Mouse (Mus musculus) heart, adult 2 months (tissue): Measurements from ENCODE around the gene Acox1. TPM values are rescaled to one million over a fixed set of nuclear protein-coding genes. Genes with fewer than 3 reads are reported as not detected.
A peak's percentile ranks its signal among the peaks of the same experiment; 100 is the strongest.

Experiments
- DNase-seq, 2 experiments: peaks; one replicate each; pipeline ENCODE4 v3.0.0; 2021
- H3K27ac ChIP-seq: fragments of 200-600 bp; 2 replicates; pipeline ENCODE4 v1.8.1; 2022
- H3K27me3 ChIP-seq: fragments of 200-500 bp; 2 replicates; pipeline ENCODE4 v1.6.1; 2012; ENCODE audit warnings: mild to moderate bottlenecking, low read length, inconsistent platforms, mixed read lengths; ENCODE audit not compliant: control insufficient read depth, insufficient read depth
- H3K36me3 ChIP-seq: fragments of 200-500 bp; 2 replicates; pipeline ENCODE4 v1.6.1; 2012; ENCODE audit warnings: low read length, inconsistent platforms; ENCODE audit not compliant: control insufficient read depth, insufficient read depth
- H3K4me1 ChIP-seq: fragments of 200-500 bp; 2 replicates; pipeline ENCODE4 v1.6.1; 2011; ENCODE audit warnings: low read length; ENCODE audit not compliant: control insufficient read depth, insufficient read depth
- H3K4me3 ChIP-seq: fragments of 200-600 bp; 2 replicates; pipeline ENCODE4 v1.8.1; 2022
- H3K79me2 ChIP-seq: fragments of 200-500 bp; replicated peaks from 2 replicates; pipeline ENCODE4 v1.6.1; 2012; ENCODE audit warnings: mild to moderate bottlenecking, inconsistent platforms, low read length, moderate library complexity, mixed read lengths; ENCODE audit not compliant: control insufficient read depth, insufficient read depth
- H3K9ac ChIP-seq: fragments of 200-500 bp; 2 replicates; pipeline ENCODE4 v1.6.1; 2012; ENCODE audit warnings: low read depth, mild to moderate bottlenecking, control low read depth, inconsistent platforms, low read length, mixed read lengths
- CTCF ChIP-seq: fragments of 200-600 bp; IDR thresholded peaks from 2 replicates; pipeline ENCODE4 v1.8.1; 2022; ENCODE audit warnings: antibody characterized with exemption, mild to moderate bottlenecking, moderate library complexity
- EP300 ChIP-seq: fragments of 200-500 bp; IDR thresholded peaks from 2 replicates; pipeline ENCODE4 v1.6.1; 2011; ENCODE audit warnings: low read depth, low read length, control low read depth; ENCODE audit not compliant: insufficient read depth
- POLR2A ChIP-seq: fragments of 200-500 bp; IDR thresholded peaks from 2 replicates; pipeline ENCODE4 v1.6.1; 2011; ENCODE audit warnings: mild to moderate bottlenecking, low read depth, low read length, control low read depth; ENCODE audit not compliant: insufficient read depth
- WGBS: fragments of 180-500 bp; shearing (Covaris S2); methylation state at CpG from one replicate; pipeline ENCODE4 v1.1.7; 2018; 5-methylcytosine and 5-hydroxymethylcytosine counted together
- intact Hi-C: fragments of 180-260 bp; cut with DNase I; formaldehyde crosslinking; loops from one replicate; pipeline ENCODE4 v1.15.1; 2025
- polyA plus RNA-seq: library from polyadenylated mRNA; depleted of rRNA; stranded (reverse); fragments of >200 nt; gene quantifications from 2 replicates; pipeline ENCODE4 v1.2.3, GENCODE M21; 2012
- total RNA-seq, 2 experiments: library from RNA; stranded (reverse); gene quantifications; 2 replicates each; pipeline ENCODE4 v1.2.3; 2021

Acox1 gene
- total and polyA plus RNA-seq, 3 experiments, result 134 to 195 (median 159) TPM

GRCm38 (mm10) chr11:116196866-116197583 lies 1.8 kb downstream of the Acox1 start:
- no peak overlapping the region for H3K4me3 ChIP-seq
- H3K27ac ChIP-seq, result no peak overlapping the region
- H3K36me3 ChIP-seq, result peaks cover 35% of the 10 kb centered on the region
- peaks cover 7% of the 10 kb centered on the region for H3K4me1 ChIP-seq
- no peak for DNase-seq
- H3K27me3 ChIP-seq, result no peaks in the 10 kb centered on the region
- peaks cover 3% of the 10 kb centered on the region for H3K79me2 ChIP-seq
- WGBS, result 94% methylated on average over 18 of the region's 18 CpGs
- TF ChIP-seq EP300 (no peak), POLR2A (no peak), CTCF (no peak)
- intact Hi-C loops, result no loop called here
- no peak overlapping the region for H3K9ac ChIP-seq

- H3K79me2 ChIP-seq, result peaks cover 4% of the 10 kb centered on the region
- no peak overlapping the region for H3K9ac ChIP-seq
- DNase-seq, result no peak
- no peaks in the 10 kb centered on the region for H3K27me3 ChIP-seq
- H3K4me1 ChIP-seq, result peaks cover 7% of the 10 kb centered on the region
- H3K27ac ChIP-seq, result no peak overlapping the region
- intact Hi-C loops, result no loop called here
- TF ChIP-seq POLR2A (no peak), CTCF (no peak), EP300 (no peak)
- 79% methylated on average over 3 of the region's 3 CpGs for WGBS
- H3K36me3 ChIP-seq, result peaks cover 35% of the 10 kb centered on the region
- no peak overlapping the region for H3K4me3 ChIP-seq
These were observed 2.5 kb downstream of the Acox1 start for GRCm38 (mm10) chr11:116196336-116196735.

GRCm38 (mm10) chr11:116195252-116195651 lies 3.6 kb downstream of the Acox1 start:
- peaks cover 35% of the 10 kb centered on the region for H3K36me3 ChIP-seq
- TF ChIP-seq POLR2A (no peak), EP300 (no peak), CTCF (peak; percentile 52)
- peaks cover 7% of the 10 kb centered on the region for H3K4me1 ChIP-seq
- no peaks in the 10 kb centered on the region for H3K27me3 ChIP-seq
- no peak overlapping the region; the same call in 1 of the 2 replicates for H3K9ac ChIP-seq
- H3K4me3 ChIP-seq, result no peak overlapping the region
- peak overlapping the region; percentile 49 for H3K27ac ChIP-seq
- intact Hi-C loops, result no loop called here
- no peak for DNase-seq
- 22% methylated on average over 5 of the region's 5 CpGs for whole genome bisulfite sequencing
- peaks cover 7% of the 10 kb centered on the region for H3K79me2 ChIP-seq

GRCm38 (mm10) chr11:116194619-116195018 lies 4.2 kb downstream of the Acox1 start:
- WGBS, result 77% methylated on average over 8 of the region's 8 CpGs
- TF ChIP-seq CTCF (no peak), EP300 (no peak), POLR2A (no peak)
- Histone ChIP-seq H3K4me3 (no peak overlapping the region), H3K79me2 (peaks cover 8% of the 10 kb centered on the region), H3K36me3 (peaks cover 35% of the 10 kb centered on the region), H3K4me1 (peaks cover 6% of the 10 kb centered on the region), H3K27ac (no peak overlapping the region), H3K9ac (no peak overlapping the region), H3K27me3 (no peaks in the 10 kb centered on the region)
- DNase-seq, result no peak
- intact Hi-C loops, result no loop called here

GRCm38 (mm10) chr11:116187226-116187930 lies 11.5 kb downstream of the Acox1 start:
- Histone ChIP-seq H3K27me3 (no peaks in the 10 kb centered on the region), H3K79me2 (peaks cover 10% of the 10 kb centered on the region), H3K27ac (no peak overlapping the region), H3K4me3 (no peak overlapping the region), H3K9ac (no peak overlapping the region), H3K36me3 (peaks cover 13% of the 10 kb centered on the region), H3K4me1 (peaks cover 12% of the 10 kb centered on the region)
- no peak for DNase-seq
- intact Hi-C loops, result no loop called here
- no peak for TF ChIP-seq EP300
- TF ChIP-seq POLR2A, result no peak
- no peak for TF ChIP-seq CTCF
- 41% methylated on average over 11 of the region's 11 CpGs for WGBS

GRCm38 (mm10) chr11:116186360-116186759 lies 12.5 kb downstream of the Acox1 start:
- TF ChIP-seq POLR2A (no peak), CTCF (no peak), EP300 (no peak)
- Histone ChIP-seq H3K27ac (no peak overlapping the region), H3K79me2 (peaks cover 9% of the 10 kb centered on the region), H3K4me1 (peaks cover 12% of the 10 kb centered on the region), H3K9ac (no peak overlapping the region), H3K36me3 (peaks cover 13% of the 10 kb centered on the region), H3K27me3 (no peaks in the 10 kb centered on the region), H3K4me3 (no peak overlapping the region)
- 81% methylated on average over 11 of the region's 11 CpGs for WGBS
- no peak for DNase-seq
- intact Hi-C loops, result no loop called here
